Mouse (Mus musculus) macrophage (primary cell): ENCODE data around the gene Cilp2. TPM values are rescaled to one million over a fixed set of nuclear protein-coding genes. Genes with fewer than 3 reads are reported as not detected.

Experiments used
- H3K27ac ChIP-seq: fragments of 350-480 bp; formaldehyde crosslinking; 2 replicates; pipeline ENCODE4 v1.9.0; 2021
- H3K36me3 ChIP-seq: fragments of 350-480 bp; formaldehyde crosslinking; 2 replicates; pipeline ENCODE4 v1.9.0; 2021; ENCODE audit errors: inconsistent target
- H3K4me3 ChIP-seq: fragments of 350-480 bp; formaldehyde crosslinking; 2 replicates; pipeline ENCODE4 v1.9.0; 2021; ENCODE audit errors: inconsistent target
- H3K79me2 ChIP-seq: fragments of 350-480 bp; formaldehyde crosslinking; 2 replicates; pipeline ENCODE4 v1.9.0; 2021; ENCODE audit errors: inconsistent target
- WGBS: methylation state at CpG from one replicate; pipeline ENCODE4 v1.1.7; 2026; ENCODE audit warnings: inconsistent platforms; ENCODE audit not compliant: missing documents; 5-methylcytosine and 5-hydroxymethylcytosine counted together
- polyA plus RNA-seq: library from polyadenylated mRNA; stranded (reverse); fragments of 250-400 nt; gene quantifications from 3 replicates; pipeline ENCODE4 v1.2.4, GENCODE M21; 2018; ENCODE audit warnings: inconsistent platforms
- total RNA-seq, 78 experiments: library from RNA; depleted of rRNA; stranded (reverse); fragments of 250-400 nt; gene quantifications; 1 replicate in 9 of 78; 2 replicates in 24 of 78; 3 replicates in 43 of 78; 4 replicates in 2 of 78; pipeline ENCODE4 v1.2.4; 2018; ENCODE audit warnings: inconsistent platforms in 56 of 78

Cilp2 gene
- total RNA-seq (2018; cell fraction: chromatin; rRNA removed), result under 1 TPM in 1 of 26 experiments, not detected in 25; 0.19 TPM
- under 1 TPM in 1 of 26 experiments, not detected in 25; 0.05 TPM for total RNA-seq (2018; cell fraction: cytosol; rRNA removed)
- under 1 TPM in 1 of 26 experiments, not detected in 25; 0.12 TPM for total RNA-seq (2018; cell fraction: nucleus; rRNA removed)
- not detected in 3 replicates for polyA plus RNA-seq

DNA sequence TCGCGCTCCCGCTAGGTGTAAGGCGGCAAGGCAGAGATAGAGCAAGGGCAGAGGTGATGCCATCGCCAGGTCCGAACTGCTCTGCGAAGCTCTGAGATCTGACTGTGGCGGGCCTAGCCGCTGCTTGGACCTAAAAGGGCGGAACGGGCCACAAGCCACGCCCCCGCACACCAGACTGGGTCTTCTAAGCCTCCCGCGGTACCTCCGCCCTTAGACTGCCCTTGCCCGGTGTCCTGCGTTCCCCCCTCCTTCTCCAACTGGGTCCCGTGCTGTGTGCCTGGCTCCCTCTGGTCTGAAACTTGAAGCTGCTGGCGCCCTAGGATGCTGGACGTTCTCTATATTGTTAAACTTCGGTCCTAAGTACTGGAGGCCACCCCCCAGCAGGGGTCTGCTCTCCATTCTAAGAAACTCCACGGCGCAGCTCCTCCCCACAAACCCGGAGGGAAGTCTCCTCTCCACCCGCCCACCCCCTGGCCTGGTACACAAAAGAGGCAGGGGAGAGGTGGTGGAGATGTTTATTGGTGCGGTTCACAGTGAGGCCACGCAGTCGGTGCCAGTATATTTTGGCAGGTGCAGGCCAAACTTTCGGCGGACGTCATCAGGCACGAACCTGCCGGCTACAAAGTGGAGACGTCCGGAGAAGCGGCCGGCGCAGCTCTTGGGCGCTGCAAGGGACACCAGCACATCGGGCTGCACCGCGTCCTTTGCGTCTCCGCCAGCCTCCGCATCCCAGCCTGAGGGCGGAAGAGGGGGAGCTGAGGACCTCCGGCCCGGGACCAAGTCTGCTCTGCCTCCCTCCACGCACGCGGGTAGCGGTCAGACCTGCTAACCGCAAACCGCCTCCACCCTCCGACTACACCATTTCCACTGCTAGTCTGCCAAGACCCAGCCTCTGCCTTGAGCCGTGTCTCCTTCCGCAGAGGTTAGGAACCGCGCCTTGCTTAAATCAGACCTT lies at the start of gene Cilp2:
Gene Cilp2, minus strand, starts transcription at position 399 of the 955 bp plus-strand sequence.
- peaks cover 4% of the 10 kb centered on the region; the same call in 1 of the 2 replicates for H3K36me3 ChIP-seq
- no peaks in the 10 kb centered on the region for H3K79me2 ChIP-seq
- WGBS, result 1% methylated on average over 60 of the region's 60 CpGs
- no peak within 1 kb of the TSS for H3K27ac ChIP-seq
- H3K4me3 ChIP-seq, result no peak within 1 kb of the TSS

- Histone ChIP-seq H3K27ac (peak overlapping the region; percentile 81), H3K4me3 (no peak overlapping the region), H3K36me3 (peaks cover 15% of the 10 kb centered on the region; the same call in 1 of the 2 replicates), H3K79me2 (peaks cover 98% of the 10 kb centered on the region)
- WGBS, result 90% methylated on average over 7 of the region's 7 CpGs
These were observed 48.7 kb upstream of the Cilp2 start for GRCm38 (mm10) chr8:69936050-69936794.

- WGBS, result 93% methylated on average over 3 of the region's 3 CpGs
These were observed 47.9 kb upstream of the Cilp2 start for GRCm38 (mm10) chr8:69935431-69935830.

DNA sequence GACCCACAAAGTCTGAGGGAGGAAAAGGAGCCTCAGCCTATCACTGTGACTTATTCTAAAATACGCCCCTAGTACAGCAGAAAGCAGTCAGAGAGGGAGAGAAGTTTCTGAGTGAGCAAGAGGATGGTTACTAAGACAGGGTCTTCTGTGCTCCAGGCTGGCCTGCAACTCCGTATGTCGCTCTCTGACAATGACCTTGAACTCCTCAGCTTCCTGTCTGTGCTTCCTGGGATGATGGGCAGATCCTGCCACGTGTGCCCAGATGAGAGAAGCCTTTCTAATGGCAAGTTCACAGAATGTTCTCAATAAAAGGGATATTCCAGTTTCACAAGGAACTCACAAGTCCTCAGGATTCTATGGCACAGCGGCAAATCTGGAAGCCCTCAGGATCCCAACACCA lies 47.1 kb upstream of the Cilp2 start:
- H3K4me3 ChIP-seq, result no peak overlapping the region
- WGBS, result 85% methylated on average over 5 of the region's 5 CpGs
- H3K79me2 ChIP-seq, result peaks cover 98% of the 10 kb centered on the region
- no peak overlapping the region for H3K27ac ChIP-seq
- H3K36me3 ChIP-seq, result peaks cover 15% of the 10 kb centered on the region; the same call in 1 of the 2 replicates

More at GRCm38 (mm10) chr8:69935431-69935830, 47.9 kb upstream of the Cilp2 start:
- no peak overlapping the region for H3K4me3 ChIP-seq
- peak overlapping the region; percentile 81; the same call in 1 of the 2 replicates for H3K27ac ChIP-seq
- peaks cover 15% of the 10 kb centered on the region; the same call in 1 of the 2 replicates for H3K36me3 ChIP-seq
- H3K79me2 ChIP-seq, result peaks cover 98% of the 10 kb centered on the region

GRCm38 (mm10) chr8:69933811-69934210 lies 46.3 kb upstream of the Cilp2 start:
- Histone ChIP-seq H3K79me2 (peaks cover 98% of the 10 kb centered on the region), H3K4me3 (no peak overlapping the region), H3K36me3 (peaks cover 15% of the 10 kb centered on the region; the same call in 1 of the 2 replicates), H3K27ac (no peak overlapping the region)
- 32% methylated on average over 2 of the region's 2 CpGs for WGBS

DNA sequence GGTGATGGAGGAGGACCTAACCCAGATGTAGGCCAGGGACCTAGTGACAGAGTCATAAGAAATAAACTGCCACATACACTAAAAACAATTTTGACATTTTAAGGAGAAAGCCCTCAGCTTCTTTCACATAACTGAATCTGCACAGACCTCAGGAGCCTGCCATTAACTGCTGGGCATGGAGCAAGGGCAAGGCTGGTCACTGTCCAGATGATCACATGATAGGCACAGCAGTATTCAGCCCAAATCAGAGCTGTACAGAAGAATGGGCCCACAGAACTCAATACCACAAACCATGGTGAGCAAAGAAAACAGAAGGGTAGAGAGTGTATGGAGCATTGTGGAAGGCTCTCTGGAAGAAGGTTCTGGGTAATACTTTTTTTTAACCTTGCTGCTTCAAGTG lies 39.4 kb upstream of the Cilp2 start:
- no peaks in the 10 kb centered on the region for H3K36me3 ChIP-seq
- H3K4me3 ChIP-seq, result no peak overlapping the region
- peaks cover 100% of the 10 kb centered on the region for H3K79me2 ChIP-seq
- H3K27ac ChIP-seq, result no peak overlapping the region

- H3K4me3 ChIP-seq, result no peak overlapping the region
- no peak overlapping the region for H3K27ac ChIP-seq
- WGBS, result 100% methylated on average over 1 of the region's 1 CpGs
- H3K79me2 ChIP-seq, result peaks cover 99% of the 10 kb centered on the region
- H3K36me3 ChIP-seq, result no peaks in the 10 kb centered on the region
These were observed 36.5 kb upstream of the Cilp2 start for GRCm38 (mm10) chr8:69923986-69924385.

DNA sequence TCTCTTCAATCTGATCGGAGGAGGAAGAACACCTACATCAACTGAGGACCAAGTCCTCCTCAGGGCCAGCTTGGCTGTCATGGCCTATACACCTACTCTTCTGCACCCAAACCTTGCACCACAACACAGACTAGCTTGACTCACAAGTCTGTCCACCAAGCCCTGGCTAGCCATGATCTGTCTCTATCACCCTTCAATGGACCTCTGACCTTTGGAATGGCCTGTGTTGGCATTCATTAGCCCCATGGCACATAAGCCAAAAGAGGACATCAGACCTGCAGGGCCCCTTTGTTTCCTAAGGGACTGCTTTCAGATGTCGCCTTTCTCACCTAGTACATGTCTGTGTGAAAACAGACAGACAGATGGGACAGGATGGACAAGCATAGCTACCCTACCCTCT lies 33.7 kb upstream of the Cilp2 start:
- peak overlapping the region; percentile 88 for H3K27ac ChIP-seq
- WGBS, result 96% methylated on average over 2 of the region's 2 CpGs
- H3K79me2 ChIP-seq, result peaks cover 90% of the 10 kb centered on the region
- peaks cover 20% of the 10 kb centered on the region for H3K36me3 ChIP-seq
- H3K4me3 ChIP-seq, result no peak overlapping the region

DNA sequence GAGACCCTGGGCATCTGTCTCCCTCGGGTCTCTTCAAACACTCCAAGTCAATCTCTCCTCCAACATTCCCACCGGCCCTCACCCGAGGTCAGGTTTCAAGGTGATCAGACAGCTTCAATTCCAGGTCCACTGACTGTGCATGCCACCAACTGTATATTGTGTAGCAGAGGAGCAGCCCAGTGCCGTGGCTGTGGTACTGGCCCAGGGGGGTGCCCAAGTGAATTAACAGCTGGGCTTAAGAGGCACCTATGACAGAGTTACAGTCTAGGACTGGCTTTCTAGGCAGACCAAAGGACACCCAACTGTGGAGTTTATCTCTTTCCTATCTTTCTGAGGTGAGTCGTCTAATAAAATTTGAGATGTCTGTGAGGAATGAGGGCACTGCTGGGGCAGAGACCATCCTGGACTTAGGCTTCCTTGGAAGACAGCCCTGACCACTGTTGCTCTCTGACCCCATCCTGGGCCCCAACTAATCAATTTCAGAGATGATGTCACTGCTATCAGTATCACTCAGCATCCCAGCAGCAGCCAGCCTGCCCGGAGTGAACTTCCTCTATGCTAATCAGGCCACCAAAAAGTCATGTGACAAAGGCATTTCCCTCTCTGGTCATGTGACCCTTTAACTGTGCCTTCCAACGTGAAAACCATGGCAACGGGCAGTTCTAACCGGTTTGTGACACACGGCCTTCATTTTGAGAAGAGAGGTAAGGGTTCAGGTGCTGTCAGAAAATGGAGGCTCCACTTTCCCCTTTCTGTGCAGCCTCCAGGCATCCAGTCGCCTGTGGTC lies 32.6 kb upstream of the Cilp2 start:
- H3K36me3 ChIP-seq, result peaks cover 31% of the 10 kb centered on the region
- 35% methylated on average over 11 of the region's 11 CpGs for WGBS

GRCm38 (mm10) chr8:69919010-69919409 lies 31.5 kb upstream of the Cilp2 start:
- Histone ChIP-seq H3K27ac (peak overlapping the region; percentile 88), H3K79me2 (peaks cover 69% of the 10 kb centered on the region), H3K36me3 (peaks cover 42% of the 10 kb centered on the region), H3K4me3 (no peak overlapping the region)
- 0% methylated on average over 1 of the region's 1 CpGs for WGBS

More for the DNA sequence above, 32.6 kb upstream of the Cilp2 start:
- H3K4me3 ChIP-seq, result peak overlapping the region; percentile 5; the same call in 1 of the 2 replicates
- peak overlapping the region; percentile 88 for H3K27ac ChIP-seq
- H3K79me2 ChIP-seq, result peaks cover 79% of the 10 kb centered on the region

DNA sequence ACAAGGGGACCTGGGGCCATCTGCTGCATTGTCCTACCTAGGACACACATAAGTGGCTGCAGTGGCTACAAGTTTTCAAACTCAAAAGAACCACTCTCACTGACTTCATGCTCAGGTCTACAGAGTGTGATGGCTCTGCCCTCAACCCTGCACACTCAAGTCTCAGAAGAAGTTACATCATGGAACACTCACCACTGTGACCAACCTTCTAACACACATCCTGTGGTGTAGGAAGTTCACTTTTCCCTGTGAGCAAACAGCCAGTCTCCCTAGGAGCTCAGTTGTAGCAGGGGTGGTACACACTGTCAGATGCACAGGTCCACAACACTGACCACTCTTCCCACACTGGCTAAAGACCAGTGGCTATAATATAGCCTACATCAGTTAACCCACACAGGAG lies 31.0 kb upstream of the Cilp2 start:
- H3K36me3 ChIP-seq, result peaks cover 47% of the 10 kb centered on the region
- peaks cover 64% of the 10 kb centered on the region for H3K79me2 ChIP-seq
- H3K27ac ChIP-seq, result peak overlapping the region; percentile 88; the same call in 1 of the 2 replicates
- no peak overlapping the region for H3K4me3 ChIP-seq

DNA sequence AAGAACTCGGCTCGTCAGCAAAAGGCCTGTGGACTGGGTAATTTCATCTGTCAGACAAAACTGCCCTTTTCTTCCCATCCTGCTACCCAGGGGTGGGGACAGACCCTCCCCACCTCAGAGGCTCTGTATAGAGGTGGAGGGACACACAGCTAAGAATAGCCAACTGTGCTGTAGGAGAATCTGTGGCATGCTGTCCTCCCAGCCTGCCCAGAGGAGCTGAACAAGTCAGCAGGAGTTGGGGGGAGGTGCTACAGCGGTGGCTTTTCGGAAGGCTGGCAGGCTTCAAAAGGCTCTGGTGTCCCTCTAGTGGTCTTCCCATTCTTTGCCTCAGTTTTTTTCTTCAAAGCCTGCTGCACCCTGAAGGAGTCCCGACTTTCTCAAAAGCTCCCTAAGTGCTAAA lies 28.3 kb upstream of the Cilp2 start:
- H3K4me3 ChIP-seq, result no peak overlapping the region
- H3K79me2 ChIP-seq, result peaks cover 36% of the 10 kb centered on the region
- WGBS, result 81% methylated on average over 5 of the region's 5 CpGs
- no peak overlapping the region for H3K27ac ChIP-seq
- peaks cover 74% of the 10 kb centered on the region for H3K36me3 ChIP-seq

GRCm38 (mm10) chr8:69914526-69914925 lies 27.0 kb upstream of the Cilp2 start:
- Histone ChIP-seq H3K27ac (no peak overlapping the region), H3K4me3 (no peak overlapping the region), H3K36me3 (peaks cover 86% of the 10 kb centered on the region), H3K79me2 (peaks cover 25% of the 10 kb centered on the region)
- 85% methylated on average over 4 of the region's 4 CpGs for WGBS
